In the genomic region with DNA sequence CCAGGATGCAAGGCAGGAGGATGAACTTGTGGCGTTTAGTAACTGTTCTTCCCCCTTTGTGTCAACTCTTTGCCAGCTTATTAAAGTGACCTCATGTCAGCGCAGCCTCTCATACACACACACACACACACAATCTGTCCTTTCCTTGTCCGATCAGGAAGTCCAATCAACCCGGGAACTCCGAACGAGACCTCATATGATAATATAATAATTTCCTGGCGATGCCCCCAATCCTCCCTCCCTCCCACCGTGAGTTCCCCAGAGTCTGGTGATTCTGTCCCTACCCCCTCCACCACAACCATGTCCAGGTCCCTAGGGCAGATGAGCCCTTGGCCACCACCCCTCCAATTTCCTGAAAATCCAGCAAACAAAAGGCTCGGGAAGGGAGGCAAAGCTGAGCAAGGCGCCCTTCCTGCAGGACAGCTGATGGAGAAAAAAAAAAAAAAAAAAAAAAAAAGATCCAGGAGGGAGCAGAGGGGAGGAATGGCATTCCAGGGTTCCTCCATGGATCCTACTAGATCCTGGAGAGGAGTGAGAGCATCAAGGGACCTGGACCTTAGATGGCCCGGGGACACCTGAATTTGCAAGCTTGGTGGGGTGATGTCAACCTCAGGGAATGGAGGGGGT, we compare ENCODE assay signal across 7 mouse cellular contexts. TPM values are rescaled to one million over a fixed set of nuclear protein-coding genes. Genes with fewer than 3 reads are reported as not detected.
A peak's percentile ranks its signal among the peaks of the same experiment; 100 is the strongest.
DNase-seq lines count a peak whose midpoint lies in the region; ATAC-seq and TF ChIP-seq lines count a peak whose summit lies in the region.

No protein-coding gene starts in this region.

- H3K27me3 ChIP-seq in forebrain, postnatal 0 days (ENCODE audit: insufficient read depth, low read length) = no peaks in the 10 kb centered on the region
- no peaks in the 10 kb centered on the region for H3K27me3 ChIP-seq in hindbrain, embryonic 13.5 days
- H3K27me3 ChIP-seq in liver, embryonic 13.5 days = peaks cover 8% of the 10 kb centered on the region; the same call in 1 of the 2 replicates
- H3K27me3 ChIP-seq in neural tube, embryonic 12.5 days (replicated peaks) = no peaks in the 10 kb centered on the region

- WGBS in forebrain, postnatal 0 days = 4% methylated on average over 11 of the region's 11 CpGs
- 1% methylated on average over 11 of the region's 11 CpGs for WGBS in hindbrain, embryonic 13.5 days
- WGBS in liver, embryonic 13.5 days (ENCODE audit: insufficient replicate concordance) = 3% methylated on average over 11 of the region's 11 CpGs
- 2% methylated on average over 11 of the region's 11 CpGs for WGBS in neural tube, embryonic 12.5 days

- H3K4me3 ChIP-seq in forebrain, postnatal 0 days (ENCODE audit: low read depth, low read length) = peak overlapping the region; percentile 43
- peak overlapping the region; percentile 44 for H3K4me3 ChIP-seq in hindbrain, embryonic 13.5 days
- H3K4me3 ChIP-seq in liver, embryonic 13.5 days (replicated peaks) = peak overlapping the region; percentile 60
- peak overlapping the region; percentile 32 for H3K4me3 ChIP-seq in neural tube, embryonic 12.5 days

- H3K9ac ChIP-seq in forebrain, postnatal 0 days = peak overlapping the region; percentile 56
- peak overlapping the region; percentile 75 for H3K9ac ChIP-seq in hindbrain, embryonic 13.5 days
- peak overlapping the region; percentile 71 for H3K9ac ChIP-seq in liver, embryonic 13.5 days
- H3K9ac ChIP-seq in neural tube, embryonic 12.5 days = peak overlapping the region; percentile 56

- peak overlapping the region; percentile 77 for H3K27ac ChIP-seq in forebrain, postnatal 0 days (ENCODE audit: low read depth, low read length)
- peak overlapping the region; percentile 90 for H3K27ac ChIP-seq in hindbrain, embryonic 13.5 days
- peak overlapping the region; percentile 55 for H3K27ac ChIP-seq in liver, embryonic 13.5 days
- H3K27ac ChIP-seq in neural tube, embryonic 12.5 days = no peak overlapping the region

- no peak for TF ChIP-seq CTCF in forebrain, postnatal 0 days (IDR thresholded peaks at IDR 0.05; ENCODE audit: low read depth)

- ATAC-seq in forebrain, postnatal 0 days = peak; percentile 8
- ATAC-seq in hindbrain, embryonic 13.5 days (ENCODE audit: low FRiP score) = peak; percentile 8
- peak; percentile 20; the same call in 1 of the 2 replicates for ATAC-seq in liver, embryonic 13.5 days (ENCODE audit: low read depth)
- ATAC-seq in neural tube, embryonic 12.5 days (ENCODE audit: low FRiP score, low read depth) = 0 out of 2 replicates have a peak, but pooled peaks have one; percentile 14
- no peak for ATAC-seq in CD4-positive, CD25-positive, alpha-beta regulatory T cell, adult 4 months

- peak overlapping the region; percentile 78 for H3K4me2 ChIP-seq in forebrain, postnatal 0 days (ENCODE audit: low read depth)
- H3K4me2 ChIP-seq in hindbrain, embryonic 13.5 days = peak overlapping the region; percentile 74
- peak overlapping the region; percentile 82 for H3K4me2 ChIP-seq in liver, embryonic 13.5 days
- peak overlapping the region; percentile 78 for H3K4me2 ChIP-seq in neural tube, embryonic 12.5 days (replicated peaks)

- H3K36me3 ChIP-seq in forebrain, postnatal 0 days (ENCODE audit: insufficient read depth) = no peaks in the 10 kb centered on the region
- no peaks in the 10 kb centered on the region for H3K36me3 ChIP-seq in hindbrain, embryonic 13.5 days
- H3K36me3 ChIP-seq in liver, embryonic 13.5 days = no peaks in the 10 kb centered on the region
- H3K36me3 ChIP-seq in neural tube, embryonic 12.5 days = no peaks in the 10 kb centered on the region

- H3K4me1 ChIP-seq in forebrain, postnatal 0 days (ENCODE audit: insufficient read depth) = 0 out of 2 replicates have a peak, but pooled peaks cover 12% of the 10 kb centered on the region
- H3K4me1 ChIP-seq in hindbrain, embryonic 13.5 days (replicated peaks) = peaks cover 22% of the 10 kb centered on the region
- H3K4me1 ChIP-seq in liver, embryonic 13.5 days (replicated peaks) = peaks cover 49% of the 10 kb centered on the region
- H3K4me1 ChIP-seq in neural tube, embryonic 12.5 days = peaks cover 17% of the 10 kb centered on the region

- peak; percentile 40 for DNase-seq in ES-CJ7 (ENCODE audit: low read depth, low spot score)
- DNase-seq in ZHBTc4 (ENCODE audit: low read depth, low spot score) = peak; percentile 46
- DNase-seq in forebrain, postnatal 0 days = no peak
- DNase-seq in liver, embryonic 13.5 days = no peak

- no peaks in the 10 kb centered on the region for H3K9me3 ChIP-seq in forebrain, postnatal 0 days (ENCODE audit: low read length)
- H3K9me3 ChIP-seq in hindbrain, embryonic 13.5 days = no peaks in the 10 kb centered on the region
- no peaks in the 10 kb centered on the region for H3K9me3 ChIP-seq in liver, embryonic 13.5 days (replicated peaks)
- H3K9me3 ChIP-seq in neural tube, embryonic 12.5 days = 0 out of 2 replicates have a peak, but pooled peaks cover under 1% of the 10 kb centered on the region

RNA-seq across cellular contexts. Expression of a gene that starts 5.4 kb away (rescaled TPM):
- 19.3 and 21.8 TPM in 2 replicates for total RNA-seq in forebrain, postnatal 0 days (2014; rRNA removed)
- polyA plus RNA-seq in forebrain, postnatal 0 days (2015; fragmentation: Nextera tagmentation; extraction: Ambion mirVana) = 12.5 and 18.4 TPM in 2 replicates
- polyA plus RNA-seq in hindbrain, embryonic 13.5 days (2015; fragmentation: Nextera tagmentation; extraction: Ambion mirVana) = 25.8 and 27.4 TPM in 2 replicates
- polyA plus RNA-seq in liver, embryonic 13.5 days (2015; fragmentation: Nextera tagmentation; extraction: Ambion mirVana) = 2.8 and 3.2 TPM in 2 replicates
- 24.4 and 25.1 TPM in 2 replicates for polyA plus RNA-seq in neural tube, embryonic 12.5 days (2016; fragmentation: Nextera tagmentation; extraction: Ambion mirVana)
- polyA plus RNA-seq in CD4-positive, CD25-positive, alpha-beta regulatory T cell, adult 4 months (2017; shearing (Covaris generic)) = 10 to 100 TPM in 1 of 2 experiments, 1 to 10 TPM in 1; 9.2 to 16.7 TPM

RNA-seq across cellular contexts. Expression of a gene that starts 11.1 kb away (rescaled TPM):
- 8.9 and 12.7 TPM in 2 replicates for total RNA-seq in forebrain, postnatal 0 days (2014; rRNA removed)
- 3.5 and 4.9 TPM in 2 replicates for polyA plus RNA-seq in forebrain, postnatal 0 days (2015; fragmentation: Nextera tagmentation; extraction: Ambion mirVana)
- 9.2 and 9.4 TPM in 2 replicates for polyA plus RNA-seq in hindbrain, embryonic 13.5 days (2015; fragmentation: Nextera tagmentation; extraction: Ambion mirVana)
- 5.6 and 8.1 TPM in 2 replicates for polyA plus RNA-seq in liver, embryonic 13.5 days (2015; fragmentation: Nextera tagmentation; extraction: Ambion mirVana)
- 25.6 and 28.1 TPM in 2 replicates for polyA plus RNA-seq in neural tube, embryonic 12.5 days (2016; fragmentation: Nextera tagmentation; extraction: Ambion mirVana)
- not detected for polyA plus RNA-seq in CD4-positive, CD25-positive, alpha-beta regulatory T cell, adult 4 months (2017; shearing (Covaris generic))

RNA-seq across cellular contexts. Expression of a gene that starts 24.6 kb away (rescaled TPM):
- total RNA-seq in forebrain, postnatal 0 days (2014; rRNA removed) = 10.8 and 11.4 TPM in 2 replicates
- 9.9 and 11.6 TPM in 2 replicates for polyA plus RNA-seq in forebrain, postnatal 0 days (2015; fragmentation: Nextera tagmentation; extraction: Ambion mirVana)
- 19.2 and 20.0 TPM in 2 replicates for polyA plus RNA-seq in hindbrain, embryonic 13.5 days (2015; fragmentation: Nextera tagmentation; extraction: Ambion mirVana)
- polyA plus RNA-seq in liver, embryonic 13.5 days (2015; fragmentation: Nextera tagmentation; extraction: Ambion mirVana) = 10.1 and 10.6 TPM in 2 replicates
- 31.7 and 36.2 TPM in 2 replicates for polyA plus RNA-seq in neural tube, embryonic 12.5 days (2016; fragmentation: Nextera tagmentation; extraction: Ambion mirVana)
- 1 to 10 TPM; 1.0 to 1.7 TPM for polyA plus RNA-seq in CD4-positive, CD25-positive, alpha-beta regulatory T cell, adult 4 months (2017; shearing (Covaris generic))

RNA-seq across cellular contexts. Expression of a gene that starts 31.3 kb away (rescaled TPM):
- total RNA-seq in forebrain, postnatal 0 days (2014; rRNA removed) = 136 and 153 TPM in 2 replicates
- polyA plus RNA-seq in forebrain, postnatal 0 days (2015; fragmentation: Nextera tagmentation; extraction: Ambion mirVana) = 52.3 and 55.6 TPM in 2 replicates
- polyA plus RNA-seq in hindbrain, embryonic 13.5 days (2015; fragmentation: Nextera tagmentation; extraction: Ambion mirVana) = 105 and 113 TPM in 2 replicates
- polyA plus RNA-seq in liver, embryonic 13.5 days (2015; fragmentation: Nextera tagmentation; extraction: Ambion mirVana) = 86.7 and 102 TPM in 2 replicates
- polyA plus RNA-seq in neural tube, embryonic 12.5 days (2016; fragmentation: Nextera tagmentation; extraction: Ambion mirVana) = 155 and 167 TPM in 2 replicates
- 10 to 100 TPM; 60.2 to 63.7 TPM for polyA plus RNA-seq in CD4-positive, CD25-positive, alpha-beta regulatory T cell, adult 4 months (2017; shearing (Covaris generic))

RNA-seq across cellular contexts. Expression of a gene that starts 44.3 kb away (rescaled TPM):
- total RNA-seq in forebrain, postnatal 0 days (2014; rRNA removed) = 15.2 and 16.2 TPM in 2 replicates
- 15.8 and 23.4 TPM in 2 replicates for polyA plus RNA-seq in forebrain, postnatal 0 days (2015; fragmentation: Nextera tagmentation; extraction: Ambion mirVana)
- 12.9 and 14.1 TPM in 2 replicates for polyA plus RNA-seq in hindbrain, embryonic 13.5 days (2015; fragmentation: Nextera tagmentation; extraction: Ambion mirVana)
- polyA plus RNA-seq in liver, embryonic 13.5 days (2015; fragmentation: Nextera tagmentation; extraction: Ambion mirVana) = 8.4 TPM in 2 replicates
- 11.4 and 11.6 TPM in 2 replicates for polyA plus RNA-seq in neural tube, embryonic 12.5 days (2016; fragmentation: Nextera tagmentation; extraction: Ambion mirVana)
- 1 to 10 TPM in 1 of 2 experiments, under 1 TPM in 1; 0.65 to 1.3 TPM for polyA plus RNA-seq in CD4-positive, CD25-positive, alpha-beta regulatory T cell, adult 4 months (2017; shearing (Covaris generic))

Comparison
In these comparisons a context has a peak if more than half of its experiments do, and no peak if none do; other contexts are left out.
1. DNase-seq: peak in ES-CJ7 (single experiment) and ZHBTc4 (single experiment); none in forebrain, postnatal 0 days (single experiment) and liver, embryonic 13.5 days (single experiment).
2. Peak in every context shown above with its lines, with median percentiles within 50 percentile points of each other: H3K4me2 ChIP-seq, H3K4me3 ChIP-seq and H3K9ac ChIP-seq.